Mouse (Mus musculus) spleen, postnatal 36 days (tissue): ENCODE results near the gene Tax1bp1.

ENCODE experiments used
- DNase-seq, 2 experiments: peaks; one replicate each; pipeline ENCODE4 v3.0.0; 2022; ENCODE audit warnings: low spot score in 2 of 2, mixed read lengths in 1 of 2

Gene Tax1bp1

GRCm38 (mm10) chr6:52705280-52705679 lies 8.2 kb upstream of the Tax1bp1 start:
- no peak for DNase-seq

- no peak for DNase-seq
Measured at GRCm38 (mm10) chr6:52707815-52708214, 5.7 kb upstream of the Tax1bp1 start.

- peak; percentile 1 to 14 for DNase-seq
Measured at GRCm38 (mm10) chr6:52712563-52712962, 966 bp upstream of the Tax1bp1 start.

- peak; percentile 84 to 87 for DNase-seq
Measured at GRCm38 (mm10) chr6:52713897-52714509, 474 bp downstream of the Tax1bp1 start.

GRCm38 (mm10) chr6:52717493-52718192 lies 4.1 kb downstream of the Tax1bp1 start:
- no peak for DNase-seq

- peak; percentile 32 to 34 for DNase-seq
Measured at GRCm38 (mm10) chr6:52724805-52725439, 11.4 kb downstream of the Tax1bp1 start.

GRCm38 (mm10) chr6:52730338-52730737 lies 16.8 kb downstream of the Tax1bp1 start:
- no peak for DNase-seq

- DNase-seq = no peak
Measured at GRCm38 (mm10) chr6:52734630-52735029, 21.1 kb downstream of the Tax1bp1 start.

- no peak for DNase-seq
Measured at GRCm38 (mm10) chr6:52752832-52753231, 39.3 kb downstream of the Tax1bp1 start.

GRCm38 (mm10) chr6:52765206-52765605 lies 51.7 kb downstream of the Tax1bp1 start:
- DNase-seq = no peak

GRCm38 (mm10) chr6:52770789-52771188 lies 57.3 kb downstream of the Tax1bp1 start:
- DNase-seq = no peak

GRCm38 (mm10) chr6:52773132-52773531 lies 59.6 kb downstream of the Tax1bp1 start:
- DNase-seq = no peak

- no peak for DNase-seq
Measured at GRCm38 (mm10) chr6:52775350-52775749, 61.8 kb downstream of the Tax1bp1 start.

- DNase-seq = no peak
Measured at GRCm38 (mm10) chr6:52775956-52776355, 62.4 kb downstream of the Tax1bp1 start.

- no peak for DNase-seq
Measured at GRCm38 (mm10) chr6:52777034-52777433, 63.5 kb downstream of the Tax1bp1 start.

GRCm38 (mm10) chr6:52778523-52778922 lies 65.0 kb downstream of the Tax1bp1 start:
- DNase-seq = no peak

- DNase-seq = no peak
Measured at GRCm38 (mm10) chr6:52779546-52779945, 66.0 kb downstream of the Tax1bp1 start.

GRCm38 (mm10) chr6:52790316-52790715 lies 76.8 kb downstream of the Tax1bp1 start:
- DNase-seq = no peak

- no peak for DNase-seq
Measured at GRCm38 (mm10) chr6:52790781-52791180, 77.3 kb downstream of the Tax1bp1 start.

GRCm38 (mm10) chr6:52792455-52792854 lies 78.9 kb downstream of the Tax1bp1 start:
- no peak for DNase-seq

GRCm38 (mm10) chr6:52795029-52795841 lies 81.7 kb downstream of the Tax1bp1 start:
- no peak for DNase-seq

GRCm38 (mm10) chr6:52796035-52796598 lies 82.6 kb downstream of the Tax1bp1 start:
- no peak for DNase-seq
